Mouse (Mus musculus) adrenal gland, adult 8-10 months (tissue): ENCODE data around the gene Scyl1. TPM values are rescaled to one million over a fixed set of nuclear protein-coding genes. Genes with fewer than 3 reads are reported as not detected.

Experiments used
- DNase-seq: peaks from one replicate; pipeline ENCODE4 v3.0.0; 2022
- total RNA-seq, 4 experiments: library from RNA; stranded (reverse); gene quantifications; 2 replicates each; pipeline ENCODE4 v1.2.4; 2022

The Scyl1 gene
- total RNA-seq, 4 experiments from 2014 or later = 112 to 147 (median 124) TPM

- DNase-seq = no peak
Measured at GRCm38 (mm10) chr19:5713730-5714129, 57.5 kb downstream of the Scyl1 start.

DNA sequence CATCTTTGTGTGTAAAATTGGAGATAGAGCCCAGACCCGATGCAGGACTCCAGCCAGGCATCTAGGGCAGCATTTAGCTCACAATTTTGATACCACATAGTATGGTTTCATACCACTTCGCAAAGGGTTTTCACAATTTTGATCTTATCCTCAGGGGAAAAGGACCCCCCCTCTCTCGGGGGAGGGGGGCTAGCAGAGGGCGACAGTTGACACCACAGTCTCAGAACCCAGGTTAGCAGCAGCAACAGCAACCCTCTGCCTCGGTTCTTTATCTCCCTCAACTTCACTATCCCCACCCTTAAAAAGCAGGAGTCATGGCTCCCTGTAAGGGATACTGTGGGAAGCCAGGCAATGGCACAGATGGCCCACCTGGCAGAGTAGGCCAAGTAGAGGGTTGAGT lies 58.0 kb downstream of the Scyl1 start:
- no peak for DNase-seq

- DNase-seq = no peak
Measured at GRCm38 (mm10) chr19:5711907-5712460, 59.2 kb downstream of the Scyl1 start.

DNA sequence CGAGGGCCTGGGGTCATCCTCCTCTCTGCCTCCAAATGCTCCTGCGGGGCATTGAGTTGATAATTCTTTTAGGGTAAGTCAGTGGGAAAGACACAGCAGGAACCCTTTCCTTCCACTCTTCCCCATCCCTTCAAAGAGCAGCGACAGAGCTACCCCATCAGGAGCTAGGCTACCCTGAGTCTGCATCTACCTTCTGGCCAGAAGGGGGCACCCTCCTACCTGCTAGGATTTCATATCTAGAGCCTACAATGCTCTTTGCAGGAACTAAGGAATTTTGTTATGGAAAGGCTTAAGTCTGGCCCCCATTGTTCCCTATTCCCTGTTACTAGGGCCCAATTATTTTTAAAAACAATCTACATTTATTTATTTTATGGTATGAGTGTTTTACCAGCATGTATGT lies 60.0 kb downstream of the Scyl1 start:
- DNase-seq = no peak

DNA sequence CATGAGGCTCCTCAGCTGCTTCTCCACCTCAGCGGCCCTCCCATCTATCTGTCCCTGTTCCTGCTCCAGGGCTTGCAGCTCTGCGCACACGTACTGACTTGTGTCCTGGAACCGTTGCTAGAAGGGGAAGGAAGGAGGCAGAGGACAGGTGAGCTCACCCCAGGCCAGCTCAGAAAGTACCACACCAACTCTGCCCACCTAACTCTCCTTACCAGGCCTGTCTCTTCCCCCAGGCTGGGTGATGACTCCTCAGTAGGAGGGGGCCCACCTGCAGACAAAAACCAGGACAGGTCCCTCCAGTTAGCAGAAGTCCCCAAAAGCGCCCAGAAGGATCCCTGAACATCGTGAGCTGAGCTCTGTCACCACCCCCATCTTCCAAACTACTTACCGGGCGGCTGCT lies 60.6 kb downstream of the Scyl1 start:
- no peak for DNase-seq

DNA sequence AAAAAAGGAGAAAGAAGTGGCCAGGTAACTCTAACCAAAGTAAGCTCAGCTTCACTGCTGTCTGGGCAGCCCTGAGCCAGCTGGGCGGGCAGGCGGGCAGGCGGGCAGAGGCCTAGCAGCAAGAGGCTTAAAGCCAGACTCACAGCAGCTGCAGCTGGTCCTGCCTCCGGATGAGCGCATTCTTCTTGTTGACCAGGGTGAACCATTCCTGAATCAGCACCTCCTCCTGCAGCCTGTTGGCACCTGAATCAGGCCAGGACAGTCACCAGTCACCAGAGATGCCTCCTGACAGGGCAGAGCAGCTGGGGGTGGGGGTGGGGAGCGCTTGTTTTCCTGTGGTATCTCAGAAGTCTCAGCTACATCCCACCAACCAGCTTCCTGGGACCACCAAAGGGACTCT lies 61.2 kb downstream of the Scyl1 start:
- DNase-seq = no peak

Other genes with a start within 250 kb of the Scyl1 start
- gene Ovol1, start 210.8 kb downstream of the Scyl1 start, total RNA-seq = not detected
- 10 to 100 TPM; 10.8 to 15.7 (median 13.1) TPM for gene Ap5b1, start 203.4 kb downstream of the Scyl1 start, total RNA-seq
- gene Rnaseh2c, start 169.5 kb downstream of the Scyl1 start, total RNA-seq = 100 to 1,000 TPM; 123 to 156 (median 130) TPM
- gene Kat5, start 161.2 kb downstream of the Scyl1 start, total RNA-seq = 10 to 100 TPM; 71.6 to 90.4 (median 76.6) TPM
- 100 to 1,000 TPM in 2 of 4 experiments, 10 to 100 TPM in 2; 90.0 to 114 (median 96.4) TPM for gene Rela, start 133.9 kb downstream of the Scyl1 start, total RNA-seq
- 10 to 100 TPM; 40.3 to 76.9 (median 57.8) TPM for gene Sipa1, start 107.7 kb downstream of the Scyl1 start, total RNA-seq
- 10 to 100 TPM; 40.8 to 53.6 (median 46.3) TPM for gene Map3k11, start 82.7 kb downstream of the Scyl1 start, total RNA-seq
- gene Pcnx3, start 82.5 kb downstream of the Scyl1 start, total RNA-seq = 100 to 1,000 TPM in 3 of 4 experiments, 10 to 100 TPM in 1; 95.1 to 183 (median 136) TPM
- gene Kcnk7, start 67.1 kb downstream of the Scyl1 start, total RNA-seq = not detected
- 10 to 100 TPM; 24.9 to 39.2 (median 32.8) TPM for gene Ehbp1l1, start 45.1 kb downstream of the Scyl1 start, total RNA-seq
- gene Fam89b, start 41.8 kb downstream of the Scyl1 start, total RNA-seq = 10 to 100 TPM; 56.2 to 62.7 (median 57.0) TPM
- gene Ltbp3, start 30.5 kb downstream of the Scyl1 start, total RNA-seq = 100 to 1,000 TPM; 254 to 451 (median 353) TPM
- gene Frmd8, start 103.9 kb upstream of the Scyl1 start, total RNA-seq = 10 to 100 TPM; 47.6 to 55.2 (median 53.4) TPM
- 10 to 100 TPM; 12.8 to 21.7 (median 17.5) TPM for gene Slc25a45, start 106.4 kb upstream of the Scyl1 start, total RNA-seq
- 1 to 10 TPM in 3 of 4 experiments, under 1 TPM in 1; 0.93 to 3.5 (median 1.6) TPM for gene Tigd3, start 122.7 kb upstream of the Scyl1 start, total RNA-seq
- 100 to 1,000 TPM in 3 of 4 experiments, 10 to 100 TPM in 1; 93.7 to 147 (median 129) TPM for gene Dpf2, start 141.6 kb upstream of the Scyl1 start, total RNA-seq
- 1 to 10 TPM; 4.9 to 9.6 (median 8.3) TPM for gene Cdc42ep2, start 153.4 kb upstream of the Scyl1 start, total RNA-seq
- gene Pola2, start 192.8 kb upstream of the Scyl1 start, total RNA-seq = 10 to 100 TPM; 22.5 to 51.0 (median 27.8) TPM
- not detected for gene Slc22a20, start 214.7 kb upstream of the Scyl1 start, total RNA-seq
- gene Capn1, start 244.5 kb upstream of the Scyl1 start, total RNA-seq = 10 to 100 TPM; 40.6 to 54.1 (median 47.3) TPM